Mouse (Mus musculus): ENCODE data around the gene Shmt2.

Shmt2 gene

GRCm38 (mm10) chr10:127510895-127511617 is 11.2 kb downstream of the Shmt2 start:
- no peak for DNase-seq

- no peak for DNase-seq
These were observed 12.2 kb downstream of the Shmt2 start for GRCm38 (mm10) chr10:127509837-127510701.

GRCm38 (mm10) chr10:127509051-127509836 is 13.0 kb downstream of the Shmt2 start:
- peak; percentile 88 for DNase-seq

GRCm38 (mm10) chr10:127508239-127508638 is 14.0 kb downstream of the Shmt2 start:
- peak; percentile 87 for DNase-seq

- no peak for DNase-seq
These were observed 21.1 kb downstream of the Shmt2 start, which contains the start of gene Stac3 for GRCm38 (mm10) chr10:127500894-127501893. Stac3 (plus strand) TSS chr10:127501686.

GRCm38 (mm10) chr10:127500042-127500441 is 22.2 kb downstream of the Shmt2 start:
- no peak for DNase-seq

- DNase-seq, result no peak
These were observed 22.7 kb downstream of the Shmt2 start for GRCm38 (mm10) chr10:127499516-127499915.

- DNase-seq, result no peak
These were observed 26.1 kb downstream of the Shmt2 start for GRCm38 (mm10) chr10:127496156-127496555.

- DNase-seq, result no peak
These were observed 30.1 kb downstream of the Shmt2 start for GRCm38 (mm10) chr10:127492118-127492517.

GRCm38 (mm10) chr10:127491128-127491512 is 31.1 kb downstream of the Shmt2 start:
- no peak for DNase-seq

- no peak for DNase-seq
These were observed 31.8 kb downstream of the Shmt2 start for GRCm38 (mm10) chr10:127490160-127491127.

GRCm38 (mm10) chr10:127488856-127489255 is 33.4 kb downstream of the Shmt2 start:
- no peak for DNase-seq

- no peak for DNase-seq
These were observed 37.0 kb downstream of the Shmt2 start for GRCm38 (mm10) chr10:127485235-127485634.

GRCm38 (mm10) chr10:127480833-127481813 is 41.1 kb downstream of the Shmt2 start:
- peak; percentile 44 for DNase-seq

GRCm38 (mm10) chr10:127479131-127479530 is 43.1 kb downstream of the Shmt2 start:
- DNase-seq, result no peak

- DNase-seq, result no peak
These were observed 44.9 kb downstream of the Shmt2 start for GRCm38 (mm10) chr10:127477301-127477700.

- DNase-seq, result no peak
These were observed 45.7 kb downstream of the Shmt2 start for GRCm38 (mm10) chr10:127476541-127476940.

- no peak for DNase-seq
These were observed 47.1 kb downstream of the Shmt2 start for GRCm38 (mm10) chr10:127475175-127475574.

- no peak for DNase-seq
These were observed 49.5 kb downstream of the Shmt2 start for GRCm38 (mm10) chr10:127472722-127473121.
